Mouse (Mus musculus) spleen, adult 2 months (tissue): ENCODE measurements around the gene Prss41.

Experiments
- CTCF ChIP-seq: fragments of 200-500 bp; IDR thresholded peaks from 2 replicates; pipeline ENCODE4 v1.5.1; 2011; ENCODE audit warnings: mild to moderate bottlenecking, inconsistent platforms; ENCODE audit not compliant: insufficient read depth, insufficient read length, insufficient replicate concordance; ENCODE audit errors: extremely low read depth
- POLR2A ChIP-seq: fragments of 200-500 bp; IDR thresholded peaks from 2 replicates; pipeline ENCODE4 v1.6.1; 2011; ENCODE audit warnings: low read depth, low read length, inconsistent platforms

GRCm38 (mm10) chr17:23850028-23850427 is 6.1 kb upstream of the Prss41 start:
- no peak for TF ChIP-seq POLR2A
- no peak for TF ChIP-seq CTCF
